Mouse (Mus musculus): ENCODE measurements at regions not wholly inside any gene's neighbourhood (a gene's known extent, or its start where the extent isn't known, plus 50 kb on each side); places are given as distances from the start of the nearest gene placed in this dataset.

GRCm38 (mm10) chr16:29706996-29707395 is 127.9 kb downstream of the Opa1 start:
- ATAC-seq, result no peak

- no peak for ATAC-seq
These were observed 128.5 kb downstream of the Opa1 start for GRCm38 (mm10) chr16:29707656-29708055.

GRCm38 (mm10) chr16:29709072-29709471 is 129.9 kb downstream of the Opa1 start:
- ATAC-seq, result no peak

- no peak for ATAC-seq
These were observed 132.3 kb downstream of the Opa1 start for GRCm38 (mm10) chr16:29711386-29711785.

GRCm38 (mm10) chr16:29711912-29712681 is 133.0 kb downstream of the Opa1 start:
- ATAC-seq, result no peak

- no peak for ATAC-seq
These were observed 135.5 kb downstream of the Opa1 start for GRCm38 (mm10) chr16:29714612-29715127.

- ATAC-seq, result no peak
These were observed 139.8 kb downstream of the Opa1 start for GRCm38 (mm10) chr16:29718965-29719364.

GRCm38 (mm10) chr16:29719571-29720451 is 140.7 kb downstream of the Opa1 start:
- ATAC-seq, result no peak

- ATAC-seq, result no peak
These were observed 146.0 kb downstream of the Opa1 start for GRCm38 (mm10) chr16:29725153-29725552.

GRCm38 (mm10) chr16:29725563-29725962 is 146.4 kb downstream of the Opa1 start:
- no peak for ATAC-seq

- ATAC-seq, result no peak
These were observed 148.3 kb downstream of the Opa1 start for GRCm38 (mm10) chr16:29727397-29727796.

GRCm38 (mm10) chr16:29728769-29729481 is 149.8 kb downstream of the Opa1 start:
- no peak for ATAC-seq

- no peak for ATAC-seq
These were observed 150.9 kb downstream of the Opa1 start for GRCm38 (mm10) chr16:29730010-29730409.

GRCm38 (mm10) chr16:29732889-29733288 is 153.8 kb downstream of the Opa1 start:
- no peak for ATAC-seq

- ATAC-seq, result no peak
These were observed 154.7 kb downstream of the Opa1 start for GRCm38 (mm10) chr16:29733847-29734246.

- no peak for ATAC-seq
These were observed 155.2 kb downstream of the Opa1 start for GRCm38 (mm10) chr16:29734324-29734723.

GRCm38 (mm10) chr16:29734738-29735250 is 155.7 kb downstream of the Opa1 start:
- no peak for ATAC-seq

- ATAC-seq, result no peak
These were observed 156.4 kb downstream of the Opa1 start for GRCm38 (mm10) chr16:29735371-29736008.

- no peak for ATAC-seq
These were observed 157.1 kb downstream of the Opa1 start for GRCm38 (mm10) chr16:29736211-29736610.

GRCm38 (mm10) chr16:29738075-29738474 is 158.9 kb downstream of the Opa1 start:
- no peak for ATAC-seq

GRCm38 (mm10) chr16:29742497-29743230 is 163.5 kb downstream of the Opa1 start:
- ATAC-seq, result no peak
